Mouse (Mus musculus): ENCODE results near the gene Taf4. TPM values are rescaled to one million over a fixed set of nuclear protein-coding genes. Genes with fewer than 3 reads are reported as not detected.

Taf4 gene
- polyA plus RNA-seq, 1 experiment: 4.2 TPM

- DNase-seq (ENCODE audit: low read depth): no peak
These were observed 39.4 kb downstream of the Taf4 start for GRCm38 (mm10) chr2:179937091-179937490.

GRCm38 (mm10) chr2:179934165-179934564 lies 42.3 kb downstream of the Taf4 start:
- DNase-seq (ENCODE audit: low read depth): no peak

GRCm38 (mm10) chr2:179931741-179932140 lies 44.7 kb downstream of the Taf4 start:
- DNase-seq (ENCODE audit: low read depth): no peak

- no peak for DNase-seq (ENCODE audit: low read depth)
These were observed 47.3 kb downstream of the Taf4 start for GRCm38 (mm10) chr2:179929166-179929565.

GRCm38 (mm10) chr2:179924038-179924437 lies 52.4 kb downstream of the Taf4 start:
- DNase-seq (ENCODE audit: low read depth): no peak

GRCm38 (mm10) chr2:179921021-179921653 lies 55.3 kb downstream of the Taf4 start:
- DNase-seq (ENCODE audit: low read depth): no peak

GRCm38 (mm10) chr2:179920042-179920441 lies 56.4 kb downstream of the Taf4 start:
- DNase-seq (ENCODE audit: low read depth): no peak

GRCm38 (mm10) chr2:179916877-179917673 lies 59.4 kb downstream of the Taf4 start:
- DNase-seq (ENCODE audit: low read depth): no peak

- DNase-seq (ENCODE audit: low read depth): no peak
These were observed 62.2 kb downstream of the Taf4 start for GRCm38 (mm10) chr2:179914246-179914645.

GRCm38 (mm10) chr2:179913349-179913748 lies 63.1 kb downstream of the Taf4 start:
- no peak for DNase-seq (ENCODE audit: low read depth)

- DNase-seq (ENCODE audit: low read depth): no peak
These were observed 63.5 kb downstream of the Taf4 start for GRCm38 (mm10) chr2:179912911-179913310.

GRCm38 (mm10) chr2:179896949-179897348 lies 79.5 kb downstream of the Taf4 start:
- DNase-seq (ENCODE audit: low read depth): no peak

GRCm38 (mm10) chr2:179891048-179891447 lies 85.4 kb downstream of the Taf4 start:
- no peak for DNase-seq (ENCODE audit: low read depth)

GRCm38 (mm10) chr2:179884561-179884960 lies 91.9 kb downstream of the Taf4 start:
- DNase-seq (ENCODE audit: low read depth): no peak

- DNase-seq (ENCODE audit: low read depth): no peak
These were observed 98.8 kb downstream of the Taf4 start for GRCm38 (mm10) chr2:179877551-179878215.

GRCm38 (mm10) chr2:179875147-179875546 lies 101.3 kb downstream of the Taf4 start:
- DNase-seq (ENCODE audit: low read depth): no peak

GRCm38 (mm10) chr2:179873315-179873714 lies 103.1 kb downstream of the Taf4 start:
- DNase-seq (ENCODE audit: low read depth): no peak

- DNase-seq (ENCODE audit: low read depth): no peak
These were observed 103.7 kb downstream of the Taf4 start for GRCm38 (mm10) chr2:179872724-179873123.

- no peak for DNase-seq (ENCODE audit: low read depth)
These were observed 106.6 kb downstream of the Taf4 start for GRCm38 (mm10) chr2:179869871-179870270.

GRCm38 (mm10) chr2:179867669-179868068 lies 108.8 kb downstream of the Taf4 start:
- no peak for DNase-seq (ENCODE audit: low read depth)

GRCm38 (mm10) chr2:179865097-179865496 lies 111.3 kb downstream of the Taf4 start:
- DNase-seq (ENCODE audit: low read depth): no peak

GRCm38 (mm10) chr2:179863266-179863665 lies 113.2 kb downstream of the Taf4 start:
- DNase-seq (ENCODE audit: low read depth): no peak

GRCm38 (mm10) chr2:179862676-179863075 lies 113.8 kb downstream of the Taf4 start:
- no peak for DNase-seq (ENCODE audit: low read depth)

Measured in gonadal fat pad, adult 2 months (tissue).